Mouse (Mus musculus): ENCODE results near the gene Drd5. TPM values are rescaled to one million over a fixed set of nuclear protein-coding genes. Genes with fewer than 3 reads are reported as not detected.

The Drd5 gene
- polyA plus RNA-seq, 1 experiment from 2014 or later: not detected

DNA sequence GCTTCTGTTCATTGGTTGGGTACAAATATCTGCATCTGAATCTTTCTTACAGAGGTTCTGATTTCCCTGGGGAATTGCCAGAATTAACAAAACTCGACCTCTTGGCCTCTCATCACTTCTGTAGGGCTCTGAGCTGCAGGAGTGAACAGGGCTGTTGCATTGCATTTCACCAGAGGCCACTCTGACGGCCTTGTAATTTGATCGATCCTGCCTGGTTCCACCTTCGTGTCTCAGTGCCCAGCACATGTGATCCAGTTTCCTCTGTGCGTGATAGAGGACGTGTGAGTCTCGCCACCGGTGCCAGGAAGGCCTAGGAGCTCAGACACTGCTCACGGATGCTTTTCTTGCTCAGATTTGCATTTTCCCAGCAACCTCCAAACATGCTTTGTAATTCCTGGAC is 33.4 kb upstream of the Drd5 start:
- H3K4me3 ChIP-seq (ENCODE audit: low read length): no peak overlapping the region
- ATAC-seq (ENCODE audit: low FRiP score, low TSS enrichment): no peak
- no peaks in the 10 kb centered on the region for H3K4me1 ChIP-seq (ENCODE audit: control insufficient read depth, insufficient read depth, low read length)
- no peaks in the 10 kb centered on the region for H3K36me3 ChIP-seq (ENCODE audit: control insufficient read depth, insufficient read depth, low read length)
- no peak overlapping the region for H3K9ac ChIP-seq (ENCODE audit: low read depth, low read length)
- H3K27me3 ChIP-seq (ENCODE audit: control insufficient read depth, insufficient read depth, low read length): no peaks in the 10 kb centered on the region
- H3K27ac ChIP-seq (ENCODE audit: low read depth, low read length): no peak overlapping the region
- no peaks in the 10 kb centered on the region for H3K9me3 ChIP-seq (ENCODE audit: control insufficient read depth, low read length)
- 36% methylated on average over 9 of the region's 9 CpGs for WGBS
- no peak overlapping the region for H3K4me2 ChIP-seq (replicated peaks; ENCODE audit: low read depth, low read length)

DNA sequence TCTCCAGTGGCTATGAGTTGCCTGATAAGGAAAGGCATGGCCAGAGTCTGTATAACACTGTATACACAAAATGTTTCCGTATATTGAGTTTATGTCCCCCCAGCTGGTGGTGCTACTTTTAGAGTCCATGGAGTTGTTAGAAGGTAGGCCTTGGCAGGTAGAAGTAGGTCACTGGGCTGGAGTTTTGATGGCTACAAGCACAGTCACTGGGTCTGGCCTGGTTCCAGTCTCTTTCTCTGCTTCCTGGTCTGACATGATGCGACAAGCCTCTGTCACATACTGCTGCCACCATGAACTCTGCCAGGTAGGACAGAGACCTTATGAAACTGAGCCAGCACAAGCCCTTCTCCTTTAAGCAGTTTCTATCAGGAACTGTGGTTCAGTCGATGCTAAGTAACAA is 30.7 kb upstream of the Drd5 start:
- 89% methylated on average over 3 of the region's 3 CpGs for WGBS
- ATAC-seq (ENCODE audit: low FRiP score, low TSS enrichment): no peak
- no peaks in the 10 kb centered on the region for H3K36me3 ChIP-seq (ENCODE audit: control insufficient read depth, insufficient read depth, low read length)
- no peak overlapping the region for H3K4me2 ChIP-seq (replicated peaks; ENCODE audit: low read depth, low read length)
- H3K9ac ChIP-seq (ENCODE audit: low read depth, low read length): no peak overlapping the region
- no peaks in the 10 kb centered on the region for H3K27me3 ChIP-seq (ENCODE audit: control insufficient read depth, insufficient read depth, low read length)
- no peaks in the 10 kb centered on the region for H3K4me1 ChIP-seq (ENCODE audit: control insufficient read depth, insufficient read depth, low read length)
- no peak overlapping the region for H3K27ac ChIP-seq (ENCODE audit: low read depth, low read length)
- H3K4me3 ChIP-seq (ENCODE audit: low read length): no peak overlapping the region
- no peaks in the 10 kb centered on the region for H3K9me3 ChIP-seq (ENCODE audit: control insufficient read depth, low read length)

DNA sequence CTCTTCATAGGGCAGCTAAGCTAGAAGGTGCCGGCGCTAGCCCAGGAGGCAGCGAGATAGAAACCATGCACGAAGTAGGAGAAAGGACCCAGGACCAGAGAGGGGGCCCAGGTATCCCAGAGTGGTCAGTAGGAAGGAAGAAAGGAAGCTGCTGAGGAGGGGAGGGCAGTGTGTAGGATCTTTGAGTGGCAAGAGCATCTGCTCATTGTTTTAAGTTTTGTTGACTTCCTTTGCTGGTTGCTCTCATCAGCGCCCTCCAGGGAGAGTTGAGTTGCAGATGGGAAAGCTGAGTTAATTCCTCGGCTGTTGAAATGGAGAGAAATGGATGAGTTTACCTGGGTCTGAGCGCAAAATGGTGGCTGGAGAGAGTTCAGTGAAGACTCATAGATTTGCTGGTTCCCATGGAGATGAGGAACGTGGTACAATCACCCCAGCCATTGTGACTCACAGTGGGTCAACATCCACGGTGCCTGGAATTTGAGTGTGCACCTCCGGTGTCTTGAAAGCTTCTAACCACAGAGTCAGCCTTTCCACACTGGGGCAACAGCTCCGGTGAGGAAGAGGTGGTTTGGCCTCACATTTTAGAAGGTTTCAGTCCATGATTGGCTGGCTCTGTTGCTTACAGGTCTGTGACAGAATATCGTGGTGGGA is 17.3 kb upstream of the Drd5 start:
- ATAC-seq (ENCODE audit: low FRiP score, low TSS enrichment): no peak
- Histone ChIP-seq H3K9ac (ENCODE audit: low read depth, low read length) (no peak overlapping the region), H3K4me3 (ENCODE audit: low read length) (no peak overlapping the region), H3K36me3 (ENCODE audit: control insufficient read depth, insufficient read depth, low read length) (no peaks in the 10 kb centered on the region), H3K4me2 (replicated peaks; ENCODE audit: low read depth, low read length) (no peak overlapping the region), H3K27ac (ENCODE audit: low read depth, low read length) (no peak overlapping the region), H3K4me1 (ENCODE audit: control insufficient read depth, insufficient read depth, low read length) (no peaks in the 10 kb centered on the region), H3K9me3 (ENCODE audit: control insufficient read depth, low read length) (no peaks in the 10 kb centered on the region), H3K27me3 (ENCODE audit: control insufficient read depth, insufficient read depth, low read length) (no peaks in the 10 kb centered on the region)
- 89% methylated on average over 12 of the region's 12 CpGs for WGBS

DNA sequence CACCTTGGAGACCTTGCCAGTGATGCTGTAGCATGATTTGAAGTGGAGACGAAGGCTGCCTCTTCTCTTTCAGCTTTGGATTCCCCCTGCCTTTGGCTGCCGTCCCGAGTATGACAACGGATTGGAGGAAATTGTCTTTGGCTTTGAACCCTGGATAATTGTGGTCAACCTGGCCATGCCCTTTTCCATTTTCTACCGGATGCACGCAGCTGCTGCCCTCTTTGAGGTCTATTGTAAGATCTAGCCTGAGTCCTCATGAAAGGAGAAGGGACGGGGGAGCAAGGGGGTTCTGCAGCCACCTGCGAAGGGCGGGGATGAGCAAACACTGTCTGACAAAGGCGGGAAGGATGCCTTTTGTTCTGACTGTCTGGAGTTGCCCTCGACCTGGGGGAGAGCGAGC is 16.5 kb upstream of the Drd5 start:
- H3K4me3 ChIP-seq (ENCODE audit: low read length): no peak overlapping the region
- H3K27ac ChIP-seq (ENCODE audit: low read depth, low read length): no peak overlapping the region
- H3K4me1 ChIP-seq (ENCODE audit: control insufficient read depth, insufficient read depth, low read length): no peaks in the 10 kb centered on the region
- no peak overlapping the region for H3K4me2 ChIP-seq (replicated peaks; ENCODE audit: low read depth, low read length)
- H3K9ac ChIP-seq (ENCODE audit: low read depth, low read length): no peak overlapping the region
- no peaks in the 10 kb centered on the region for H3K9me3 ChIP-seq (ENCODE audit: control insufficient read depth, low read length)
- H3K36me3 ChIP-seq (ENCODE audit: control insufficient read depth, insufficient read depth, low read length): no peaks in the 10 kb centered on the region
- H3K27me3 ChIP-seq (ENCODE audit: control insufficient read depth, insufficient read depth, low read length): no peaks in the 10 kb centered on the region
- no peak for ATAC-seq (ENCODE audit: low FRiP score, low TSS enrichment)
- WGBS: 48% methylated on average over 12 of the region's 12 CpGs

DNA sequence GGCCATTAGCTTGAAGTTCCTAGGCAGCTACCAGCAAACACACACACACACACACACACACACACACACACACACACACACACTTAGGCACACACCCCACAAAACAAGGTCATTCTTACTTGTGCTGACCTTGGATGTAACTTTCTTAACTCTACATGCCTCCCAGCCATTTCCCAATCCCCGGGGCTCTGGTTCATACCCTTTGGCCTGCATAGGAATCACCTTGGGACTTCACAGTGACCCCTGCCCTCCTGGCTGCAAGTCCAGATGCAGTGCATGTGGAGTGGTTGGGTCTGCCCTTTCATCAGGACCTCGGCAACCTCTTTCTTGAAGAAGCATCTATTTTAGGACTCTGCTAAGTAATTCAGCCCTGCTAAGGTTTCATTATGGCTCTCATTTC is 13.9 kb upstream of the Drd5 start:
- H3K36me3 ChIP-seq (ENCODE audit: control insufficient read depth, insufficient read depth, low read length): no peaks in the 10 kb centered on the region
- H3K9me3 ChIP-seq (ENCODE audit: control insufficient read depth, low read length): no peaks in the 10 kb centered on the region
- H3K4me2 ChIP-seq (replicated peaks; ENCODE audit: low read depth, low read length): no peak overlapping the region
- WGBS: 82% methylated on average over 2 of the region's 2 CpGs
- no peak for ATAC-seq (ENCODE audit: low FRiP score, low TSS enrichment)
- H3K27ac ChIP-seq (ENCODE audit: low read depth, low read length): no peak overlapping the region
- no peaks in the 10 kb centered on the region for H3K4me1 ChIP-seq (ENCODE audit: control insufficient read depth, insufficient read depth, low read length)
- H3K4me3 ChIP-seq (ENCODE audit: low read length): no peak overlapping the region
- no peak overlapping the region for H3K9ac ChIP-seq (ENCODE audit: low read depth, low read length)
- H3K27me3 ChIP-seq (ENCODE audit: control insufficient read depth, insufficient read depth, low read length): no peaks in the 10 kb centered on the region

DNA sequence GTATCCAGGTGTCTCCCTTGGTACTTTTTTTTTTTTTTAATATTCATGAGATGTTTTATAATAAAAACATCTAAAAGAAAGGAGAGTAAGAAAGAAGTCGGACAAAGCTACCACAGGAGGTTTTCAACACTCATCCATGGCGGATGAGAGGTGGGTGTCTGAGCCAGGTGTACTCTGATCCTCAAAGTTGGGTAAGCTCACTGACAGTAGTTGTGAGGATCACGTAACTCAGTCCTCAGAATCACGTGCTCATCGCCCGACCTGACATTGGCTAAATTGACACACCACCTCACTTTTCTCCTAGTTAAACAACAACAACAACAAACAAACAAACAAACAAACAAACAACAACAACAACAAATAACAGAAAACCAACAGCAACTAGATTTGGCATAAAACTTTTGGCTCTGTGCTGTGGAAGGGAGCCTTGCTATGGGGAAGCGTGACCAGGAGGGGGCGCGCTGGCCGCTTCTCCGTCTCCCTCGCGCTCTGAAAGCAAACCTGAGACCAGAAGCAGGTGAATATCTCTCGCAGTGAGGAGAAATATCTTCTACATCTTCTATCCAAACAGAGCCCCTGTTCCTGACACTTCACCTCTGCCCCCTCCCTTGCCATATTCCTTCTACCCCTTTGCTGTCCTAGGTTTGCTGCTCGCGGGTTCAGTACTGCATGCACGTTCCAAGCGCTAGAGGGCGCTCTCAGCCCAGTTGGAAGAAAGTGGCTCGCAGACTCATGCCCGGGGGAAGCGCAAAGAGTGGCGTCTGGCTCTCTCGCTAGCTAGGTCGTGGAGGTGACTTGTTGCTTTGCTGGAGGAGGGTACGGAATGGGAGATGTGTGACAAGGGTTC is 11.7 kb upstream of the Drd5 start:
- H3K4me2 ChIP-seq (replicated peaks; ENCODE audit: low read depth, low read length): peak overlapping the region; percentile 34
- WGBS: 9% methylated on average over 26 of the region's 26 CpGs
- no peaks in the 10 kb centered on the region for H3K4me1 ChIP-seq (ENCODE audit: control insufficient read depth, insufficient read depth, low read length)
- H3K27me3 ChIP-seq (ENCODE audit: control insufficient read depth, insufficient read depth, low read length): no peaks in the 10 kb centered on the region
- H3K9me3 ChIP-seq (ENCODE audit: control insufficient read depth, low read length): no peaks in the 10 kb centered on the region
- H3K36me3 ChIP-seq (ENCODE audit: control insufficient read depth, insufficient read depth, low read length): no peaks in the 10 kb centered on the region
- H3K4me3 ChIP-seq (ENCODE audit: low read length): peak overlapping the region; percentile 15; the same call in 1 of the 2 replicates
- no peak overlapping the region for H3K27ac ChIP-seq (ENCODE audit: low read depth, low read length)
- peak; percentile 88 for ATAC-seq (ENCODE audit: low FRiP score, low TSS enrichment)
- no peak overlapping the region for H3K9ac ChIP-seq (ENCODE audit: low read depth, low read length)

DNA sequence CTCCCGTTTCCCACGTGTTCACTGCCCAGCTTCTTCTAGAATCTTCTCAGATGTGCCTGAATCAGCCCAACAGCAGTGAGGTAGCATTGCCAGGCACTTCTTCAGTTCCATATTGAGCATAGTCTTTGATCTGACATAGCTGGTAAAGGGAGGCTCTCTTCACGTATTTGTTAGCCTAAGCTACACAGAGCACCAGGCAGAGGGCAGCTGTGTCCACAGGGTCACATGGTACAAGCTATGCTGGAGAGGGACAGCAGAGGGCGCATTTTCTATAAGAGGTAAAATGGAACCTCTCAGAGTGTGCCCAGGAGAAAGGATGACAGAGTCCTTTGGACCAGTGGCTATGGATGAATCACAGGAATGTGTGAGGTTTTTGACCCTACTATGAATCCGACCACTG is 10.3 kb upstream of the Drd5 start:
- H3K36me3 ChIP-seq (ENCODE audit: control insufficient read depth, insufficient read depth, low read length): no peaks in the 10 kb centered on the region
- no peak overlapping the region for H3K27ac ChIP-seq (ENCODE audit: low read depth, low read length)
- no peak overlapping the region for H3K4me3 ChIP-seq (ENCODE audit: low read length)
- WGBS: 54% methylated on average over 5 of the region's 5 CpGs
- no peaks in the 10 kb centered on the region for H3K27me3 ChIP-seq (ENCODE audit: control insufficient read depth, insufficient read depth, low read length)
- no peak overlapping the region for H3K4me2 ChIP-seq (replicated peaks; ENCODE audit: low read depth, low read length)
- H3K9ac ChIP-seq (ENCODE audit: low read depth, low read length): no peak overlapping the region
- ATAC-seq (ENCODE audit: low FRiP score, low TSS enrichment): no peak
- H3K4me1 ChIP-seq (ENCODE audit: control insufficient read depth, insufficient read depth, low read length): no peaks in the 10 kb centered on the region
- H3K9me3 ChIP-seq (ENCODE audit: control insufficient read depth, low read length): no peaks in the 10 kb centered on the region

DNA sequence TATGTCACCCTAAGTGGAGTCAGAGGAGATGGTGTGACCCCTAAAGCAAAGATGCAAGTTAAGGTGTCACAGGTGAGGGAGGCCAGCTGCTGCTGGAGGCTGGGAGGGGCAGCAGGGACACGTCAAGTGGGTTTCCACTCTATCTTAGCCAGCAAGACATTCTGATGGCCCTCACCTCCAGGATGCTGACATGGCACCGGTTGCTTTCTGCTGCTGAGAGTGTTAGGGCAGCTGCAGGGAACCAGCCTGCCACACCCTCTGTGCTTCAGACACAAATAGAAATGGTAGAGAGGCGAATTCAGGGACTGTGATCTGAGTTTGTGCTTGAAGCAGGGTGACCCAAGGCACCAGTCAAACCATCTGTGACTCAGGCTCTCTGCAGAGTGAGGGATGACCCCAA is 9.4 kb upstream of the Drd5 start:
- no peak overlapping the region for H3K4me3 ChIP-seq (ENCODE audit: low read length)
- H3K27ac ChIP-seq (ENCODE audit: low read depth, low read length): no peak overlapping the region
- no peaks in the 10 kb centered on the region for H3K27me3 ChIP-seq (ENCODE audit: control insufficient read depth, insufficient read depth, low read length)
- no peak for ATAC-seq (ENCODE audit: low FRiP score, low TSS enrichment)
- H3K4me2 ChIP-seq (replicated peaks; ENCODE audit: low read depth, low read length): no peak overlapping the region
- H3K9me3 ChIP-seq (ENCODE audit: control insufficient read depth, low read length): no peaks in the 10 kb centered on the region
- no peaks in the 10 kb centered on the region for H3K36me3 ChIP-seq (ENCODE audit: control insufficient read depth, insufficient read depth, low read length)
- H3K4me1 ChIP-seq (ENCODE audit: control insufficient read depth, insufficient read depth, low read length): no peaks in the 10 kb centered on the region
- no peak overlapping the region for H3K9ac ChIP-seq (ENCODE audit: low read depth, low read length)
- WGBS: 65% methylated on average over 3 of the region's 3 CpGs

DNA sequence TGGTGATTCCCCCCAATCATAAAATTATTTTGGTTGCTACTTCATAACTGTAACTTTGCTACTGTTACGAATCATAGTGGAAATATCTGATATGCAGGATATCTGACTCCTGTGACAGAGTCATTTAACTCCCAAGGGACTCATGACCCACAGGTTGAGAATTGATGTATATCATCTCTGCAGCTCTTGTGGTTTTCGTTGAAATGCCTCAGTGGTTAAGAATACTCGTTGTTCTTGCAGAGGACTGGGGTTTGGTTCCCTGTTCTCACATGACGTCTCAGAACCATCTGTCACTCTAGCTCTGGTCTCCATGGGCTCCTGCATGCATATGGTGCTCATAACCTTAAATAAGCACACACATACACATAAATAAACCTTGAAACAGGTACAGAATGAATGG is 14.2 kb downstream of the Drd5 start:
- ATAC-seq (ENCODE audit: low FRiP score, low TSS enrichment): no peak
- Histone ChIP-seq H3K9ac (ENCODE audit: low read depth, low read length) (no peak overlapping the region), H3K4me3 (ENCODE audit: low read length) (no peak overlapping the region), H3K4me2 (replicated peaks; ENCODE audit: low read depth, low read length) (no peak overlapping the region), H3K27me3 (ENCODE audit: control insufficient read depth, insufficient read depth, low read length) (no peaks in the 10 kb centered on the region), H3K9me3 (ENCODE audit: control insufficient read depth, low read length) (no peaks in the 10 kb centered on the region), H3K4me1 (ENCODE audit: control insufficient read depth, insufficient read depth, low read length) (no peaks in the 10 kb centered on the region), H3K27ac (ENCODE audit: low read depth, low read length) (no peak overlapping the region), H3K36me3 (ENCODE audit: control insufficient read depth, insufficient read depth, low read length) (no peaks in the 10 kb centered on the region)
- 49% methylated on average over 4 of the region's 4 CpGs for WGBS

Data from kidney, embryonic 14.5 days (tissue).